Mouse (Mus musculus) CD4-positive, CD25-positive, alpha-beta regulatory T cell, adult 2 months (primary cell): ENCODE results near the gene Tsks.

ENCODE experiments used
- DNase-seq: peaks from one replicate; pipeline ENCODE4 v3.0.0-alpha.2; 2012; ENCODE audit warnings: low read depth, low spot score

Gene Tsks

GRCm38 (mm10) chr7:44978300-44978699, 35.3 kb downstream of the Tsks start:
- DNase-seq = no peak

- DNase-seq = no peak
Observed at GRCm38 (mm10) chr7:44981539-44981938, 38.5 kb downstream of the Tsks start.

- DNase-seq = peak; percentile 92
Observed at GRCm38 (mm10) chr7:44983085-44983484, 40.1 kb downstream of the Tsks start.

- DNase-seq = no peak
Observed at GRCm38 (mm10) chr7:44983944-44984832, 41.2 kb downstream of the Tsks start.

GRCm38 (mm10) chr7:44984833-44985164, 41.8 kb downstream of the Tsks start:
- DNase-seq = no peak

GRCm38 (mm10) chr7:44985595-44986191, 42.7 kb downstream of the Tsks start:
- DNase-seq = peak; percentile 69

- peak; percentile 98 for DNase-seq
Observed at GRCm38 (mm10) chr7:44986192-44986878, 43.3 kb downstream of the Tsks start, which contains the start of gene Prmt1. TSS of gene Prmt1 (minus strand) at chr7:44986568.

GRCm38 (mm10) chr7:44986879-44987718, 44.1 kb downstream of the Tsks start:
- DNase-seq = peak; percentile 44

- DNase-seq = peak; percentile 25
Observed at GRCm38 (mm10) chr7:44996672-44997071, 53.7 kb downstream of the Tsks start.

GRCm38 (mm10) chr7:44997231-44997939, 54.4 kb downstream of the Tsks start, which contains the start of gene Irf3:
TSS of gene Irf3 (plus strand) at chr7:44997648.
- peak; percentile 99 for DNase-seq

- no peak for DNase-seq
Observed at GRCm38 (mm10) chr7:44997940-44998428, 55.0 kb downstream of the Tsks start.

- DNase-seq = peak; percentile 40
Observed at GRCm38 (mm10) chr7:44998501-44998955, 55.5 kb downstream of the Tsks start, which contains the start of gene Bcl2l12. TSS of gene Bcl2l12 (minus strand) at chr7:44998712.

- no peak for DNase-seq
Observed at GRCm38 (mm10) chr7:44999753-45000152, 56.7 kb downstream of the Tsks start.

- no peak for DNase-seq
Observed at GRCm38 (mm10) chr7:45000539-45001114, 57.6 kb downstream of the Tsks start.

GRCm38 (mm10) chr7:45002440-45002839, 59.4 kb downstream of the Tsks start:
- DNase-seq = no peak

- DNase-seq = no peak
Observed at GRCm38 (mm10) chr7:45004546-45004945, 61.5 kb downstream of the Tsks start.

GRCm38 (mm10) chr7:45005321-45005992, 62.5 kb downstream of the Tsks start:
- DNase-seq = no peak

- DNase-seq = no peak
Observed at GRCm38 (mm10) chr7:45006503-45006902, 63.5 kb downstream of the Tsks start.

- no peak for DNase-seq
Observed at GRCm38 (mm10) chr7:45007141-45007540, 64.1 kb downstream of the Tsks start.
